Mouse (Mus musculus) spleen, adult 12 weeks (tissue): ENCODE results near the gene Ptprm.

Experiments used
- DNase-seq: peaks from one replicate; pipeline ENCODE4 v3.0.0; 2022; ENCODE audit warnings: low spot score

Ptprm gene

GRCm38 (mm10) chr17:66768689-66769275 is 585.5 kb downstream of the Ptprm start:
- no peak for DNase-seq

- no peak for DNase-seq
Observed at GRCm38 (mm10) chr17:66766166-66766565, 588.1 kb downstream of the Ptprm start.

- no peak for DNase-seq
Observed at GRCm38 (mm10) chr17:66764435-66764834, 589.8 kb downstream of the Ptprm start.

- no peak for DNase-seq
Observed at GRCm38 (mm10) chr17:66762716-66763115, 591.5 kb downstream of the Ptprm start.

- no peak for DNase-seq
Observed at GRCm38 (mm10) chr17:66761326-66762296, 592.6 kb downstream of the Ptprm start.

GRCm38 (mm10) chr17:66757025-66757511 is 597.2 kb downstream of the Ptprm start:
- DNase-seq = no peak

GRCm38 (mm10) chr17:66756500-66756899 is 597.8 kb downstream of the Ptprm start:
- DNase-seq = no peak

- no peak for DNase-seq
Observed at GRCm38 (mm10) chr17:66755191-66755654, 599.0 kb downstream of the Ptprm start.

GRCm38 (mm10) chr17:66754208-66754865 is 599.9 kb downstream of the Ptprm start:
- no peak for DNase-seq

GRCm38 (mm10) chr17:66751746-66752145 is 602.5 kb downstream of the Ptprm start:
- no peak for DNase-seq

- no peak for DNase-seq
Observed at GRCm38 (mm10) chr17:66750481-66751206, 603.6 kb downstream of the Ptprm start.

- no peak for DNase-seq
Observed at GRCm38 (mm10) chr17:66749976-66750375, 604.3 kb downstream of the Ptprm start.

GRCm38 (mm10) chr17:66746506-66746905 is 607.8 kb downstream of the Ptprm start:
- no peak for DNase-seq

- no peak for DNase-seq
Observed at GRCm38 (mm10) chr17:66743321-66743720, 610.9 kb downstream of the Ptprm start.

- no peak for DNase-seq
Observed at GRCm38 (mm10) chr17:66738779-66739345, 615.4 kb downstream of the Ptprm start.

- no peak for DNase-seq
Observed at GRCm38 (mm10) chr17:66738331-66738730, 615.9 kb downstream of the Ptprm start.

GRCm38 (mm10) chr17:66736450-66736849 is 617.8 kb downstream of the Ptprm start:
- no peak for DNase-seq

- DNase-seq = no peak
Observed at GRCm38 (mm10) chr17:66733541-66733940, 620.7 kb downstream of the Ptprm start.

GRCm38 (mm10) chr17:66729979-66730378 is 624.3 kb downstream of the Ptprm start:
- no peak for DNase-seq

GRCm38 (mm10) chr17:66720992-66721351 is 633.3 kb downstream of the Ptprm start:
- no peak for DNase-seq

- DNase-seq = no peak
Observed at GRCm38 (mm10) chr17:66720200-66720991, 633.9 kb downstream of the Ptprm start.
